Mouse (Mus musculus) adipose tissue, adult 10 weeks (tissue): ENCODE data around the gene Olfr1272. TPM values are rescaled to one million over a fixed set of nuclear protein-coding genes. Genes with fewer than 3 reads are reported as not detected.

Experiments
- polyA plus RNA-seq: library from polyadenylated mRNA; stranded (reverse); fragments of 350-450 nt; fragmentation: Illumina TruSeq; extraction: RNeasy Lipid Tissue Mini Kit (QIAGEN cat#74804); gene quantifications from one replicate; pipeline ENCODE4 v1.2.3, GENCODE M21; 2014; ENCODE audit warnings: low read depth, low replicate concordance

The Olfr1272 gene
- polyA plus RNA-seq = not detected

GRCm38 (mm10) chr2:90292741-90293140 is at the start of gene Olfr1272:
Gene Olfr1272, minus strand, starts transcription at chr2:90292841.

GRCm38 (mm10) chr2:90321900-90322299 is 29.3 kb upstream of the Olfr1272 start, which contains the start of gene Gm13769:
Gene Gm13769, plus strand, starts transcription at chr2:90322200.

DNA sequence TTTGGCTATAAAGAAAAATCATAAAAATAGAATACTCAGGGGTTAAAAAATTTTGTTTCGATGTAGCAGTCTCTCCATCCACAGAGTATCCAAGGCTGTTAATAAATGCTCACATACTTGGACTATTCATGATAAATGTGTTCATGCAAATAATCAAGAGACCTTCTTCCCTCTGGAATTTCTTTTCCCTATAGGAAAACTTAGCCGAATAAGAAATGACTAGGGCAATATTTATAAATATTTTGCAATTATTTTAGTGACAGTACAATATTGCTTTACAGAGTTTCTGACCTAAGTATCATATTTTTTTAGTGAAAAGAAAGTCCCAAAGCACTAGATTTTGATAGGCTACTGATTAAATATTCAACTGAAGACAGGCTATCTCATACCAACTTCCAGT is 21.7 kb downstream of the Olfr1272 start, which contains the start of gene Olfr1271:
TSS of gene Olfr1271 (minus strand) at position 101 of the 400 bp plus-strand sequence.

DNA sequence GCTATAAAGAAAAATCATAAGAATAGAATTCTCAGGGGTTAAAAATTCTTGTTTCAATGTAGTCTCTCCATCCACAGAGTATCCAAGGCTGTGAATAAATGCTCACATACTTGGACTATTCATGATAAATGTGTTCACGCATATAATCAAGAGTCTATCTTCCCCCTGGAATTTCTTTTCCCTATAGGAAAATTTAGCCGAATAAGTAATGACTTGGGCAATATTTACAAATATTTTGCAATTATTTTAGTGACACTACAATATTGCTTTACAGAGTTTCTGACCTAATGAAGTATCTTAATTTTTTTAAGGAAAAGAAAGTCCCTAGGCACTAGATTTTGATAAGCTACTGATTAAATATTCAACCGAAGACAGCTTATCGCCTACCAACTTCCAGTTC is 35.1 kb downstream of the Olfr1272 start, which contains the start of gene Olfr142:
TSS of gene Olfr142 (minus strand) at position 101 of the 400 bp plus-strand sequence.

Other genes with a start within 250 kb of the Olfr1272 start
- gene Olfr140, start 229.2 kb downstream of the Olfr1272 start, polyA plus RNA-seq = not detected
- gene Olfr1269, start 171.4 kb downstream of the Olfr1272 start, polyA plus RNA-seq = not detected
- gene Olfr32, start 150.5 kb downstream of the Olfr1272 start, polyA plus RNA-seq = not detected
- not detected for gene Olfr1270, start 139.8 kb downstream of the Olfr1272 start, polyA plus RNA-seq
- gene Olfr1506, start 68.3 kb downstream of the Olfr1272 start, polyA plus RNA-seq = not detected
- gene Olfr142, start 35.2 kb downstream of the Olfr1272 start, polyA plus RNA-seq = not detected
- gene Olfr1271, start 21.8 kb downstream of the Olfr1272 start, polyA plus RNA-seq = not detected
- gene Gm13769, start 29.4 kb upstream of the Olfr1272 start, polyA plus RNA-seq = not detected
- not detected for gene Olfr1274-ps, start 105.8 kb upstream of the Olfr1272 start, polyA plus RNA-seq